Mouse (Mus musculus) midbrain, postnatal 0 days (tissue): ENCODE results near the gene Slc2a3. TPM values are rescaled to one million over a fixed set of nuclear protein-coding genes. Genes with fewer than 3 reads are reported as not detected.

Experiments
- ATAC-seq: fragments of 200-750 bp; cut with Nextera tagmentation; 2 replicates; pipeline ENCODE4 v1.8.0; 2017; ENCODE audit warnings: moderate number of reproducible peaks, mild to moderate bottlenecking, moderate TSS enrichment, moderate library complexity; ENCODE audit not compliant: low FRiP score
- DNase-seq: peaks from one replicate; pipeline ENCODE4 v3.0.0-alpha.2; 2015; ENCODE audit warnings: low spot score
- H3K27ac ChIP-seq: fragments of 300-500 bp; sonication (generic); 2 replicates; pipeline ENCODE4 v1.5.1; 2014; ENCODE audit warnings: low read depth, mild to moderate bottlenecking, low read length, mixed read lengths
- H3K27me3 ChIP-seq: fragments of 300-500 bp; sonication (generic); 2 replicates; pipeline ENCODE4 v1.6.1; 2014; ENCODE audit warnings: low read length, control low read depth, mixed read lengths; ENCODE audit not compliant: insufficient read depth
- H3K36me3 ChIP-seq: fragments of 300-500 bp; sonication (generic); 2 replicates; pipeline ENCODE4 v1.6.1; 2014; ENCODE audit warnings: low read length, control low read depth, mixed read lengths; ENCODE audit not compliant: insufficient read depth
- H3K4me1 ChIP-seq: fragments of 300-500 bp; sonication (generic); 2 replicates; pipeline ENCODE4 v1.6.1; 2014; ENCODE audit warnings: mild to moderate bottlenecking, control low read depth, antibody characterized with exemption, low read length, mixed read lengths; ENCODE audit not compliant: insufficient read depth
- H3K4me2 ChIP-seq: fragments of 300-500 bp; sonication (generic); 2 replicates; pipeline ENCODE4 v1.6.1; 2014; ENCODE audit warnings: low read depth, mild to moderate bottlenecking, low read length, mixed read lengths; ENCODE audit not compliant: poor library complexity, severe bottlenecking
- H3K4me3 ChIP-seq: fragments of 300-500 bp; sonication (generic); 2 replicates; pipeline ENCODE4 v1.5.1; 2014; ENCODE audit warnings: low read depth, mild to moderate bottlenecking, low read length, moderate library complexity
- H3K9ac ChIP-seq: fragments of 300-500 bp; sonication (generic); replicated peaks from 2 replicates; pipeline ENCODE4 v1.6.1; 2014; ENCODE audit warnings: mild to moderate bottlenecking, low read length, moderate library complexity, mixed read lengths; ENCODE audit not compliant: poor library complexity, severe bottlenecking
- H3K9me3 ChIP-seq: fragments of 300-500 bp; sonication (generic); 2 replicates; pipeline ENCODE4 v1.6.1; 2016; ENCODE audit warnings: low read length, control low read depth
- CTCF ChIP-seq: IDR thresholded peaks from 2 replicates; pipeline ENCODE4 v1.5.1; 2016; ENCODE audit warnings: antibody characterized with exemption, mild to moderate bottlenecking
- WGBS: fragments of 180-500 bp; shearing (Covaris S2); extraction: QIAGEN DNeasy Blood & Tissue Kit; methylation state at CpG from one replicate; pipeline ENCODE4 v1.1.7; 2014; 5-methylcytosine and 5-hydroxymethylcytosine counted together
- polyA plus RNA-seq: library from polyadenylated mRNA; unstranded; fragments of >200 nt; fragmentation: Nextera tagmentation; extraction: Ambion mirVana; gene quantifications from 2 replicates; pipeline ENCODE4 v1.2.1, GENCODE M21; 2015
- total RNA-seq: library from RNA; depleted of rRNA; stranded (reverse); fragments of >200 nt; gene quantifications from 2 replicates; pipeline ENCODE4 v1.2.3, GENCODE M21; 2014

The Slc2a3 gene
- total and polyA plus RNA-seq, 2 experiments from 2014 or later = 48.4 to 129 TPM

DNA sequence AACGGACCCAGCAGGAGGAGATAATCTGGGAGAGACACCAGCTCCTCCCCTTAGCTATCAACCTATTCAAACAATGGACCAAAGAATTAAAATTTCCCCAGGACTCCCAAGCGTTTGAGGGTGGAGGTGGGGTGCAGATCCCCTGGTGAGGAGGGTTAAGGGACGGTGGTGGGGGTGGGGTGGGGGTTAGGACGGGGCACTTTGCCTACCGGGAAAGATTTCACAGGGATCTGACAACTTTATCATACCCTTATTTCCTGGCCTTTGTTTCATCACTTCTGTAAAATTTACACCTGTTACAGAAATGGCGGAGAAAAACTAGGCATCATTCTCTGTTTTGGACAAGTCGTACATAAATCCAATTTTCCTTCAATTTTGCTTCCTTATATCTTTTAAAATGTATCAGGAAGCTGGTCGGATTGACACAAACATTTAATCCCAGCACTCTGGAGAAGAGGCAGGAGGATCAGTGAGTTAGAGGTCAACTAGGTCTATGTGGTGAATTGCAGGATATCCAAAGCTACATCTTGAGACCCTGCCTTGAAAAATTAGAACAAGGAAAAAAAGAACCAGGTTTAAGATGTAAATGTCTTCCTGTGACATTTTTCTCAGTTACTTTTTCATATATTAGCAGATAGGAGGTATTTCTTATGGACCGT lies 36.0 kb downstream of the Slc2a3 start:
- 4% methylated on average over 9 of the region's 9 CpGs for WGBS
- DNase-seq (no peak), ATAC-seq (no peak)

DNA sequence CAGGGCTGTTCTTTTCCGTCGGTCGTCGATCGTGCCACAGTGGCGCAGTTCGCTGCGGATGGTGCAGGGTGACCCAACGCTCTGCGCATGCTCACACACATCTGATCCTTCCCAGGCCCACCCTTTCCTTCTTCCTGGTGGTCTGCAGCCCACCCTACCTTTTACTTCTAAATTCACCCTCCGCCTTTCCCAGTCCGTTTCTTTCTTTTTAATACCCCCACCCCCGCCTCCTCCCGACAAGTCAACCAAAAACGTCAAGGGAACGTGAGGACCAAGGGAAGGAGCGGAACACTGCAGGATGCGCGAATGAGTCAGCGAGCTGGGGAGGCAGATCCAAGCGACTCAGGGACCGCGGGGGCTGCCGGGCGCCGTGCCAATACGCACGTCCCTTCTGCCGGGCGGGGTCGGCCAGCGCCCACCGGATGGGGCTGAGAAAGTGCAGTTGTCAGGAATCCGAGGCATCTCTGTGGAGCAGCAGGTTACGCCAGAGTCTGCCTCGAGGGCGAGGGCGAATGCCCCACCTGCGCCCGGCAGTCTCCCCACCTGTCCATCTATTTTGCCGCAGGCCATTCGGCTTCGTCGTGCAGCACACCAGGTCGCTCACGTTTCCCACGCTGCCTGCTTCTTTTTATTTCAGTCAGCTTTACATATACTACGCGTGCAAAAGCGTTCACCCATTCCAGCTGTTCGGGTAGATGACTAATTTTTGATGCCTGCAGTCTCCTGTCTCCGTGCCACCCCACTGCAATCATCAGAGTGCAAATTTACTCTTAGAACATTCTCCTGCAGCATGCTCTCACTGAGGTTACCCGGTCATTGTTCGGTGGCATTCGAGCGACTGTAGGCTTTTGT lies 36.8 kb downstream of the Slc2a3 start:
- TF ChIP-seq CTCF = 0 out of 2 replicates have a peak, but pooled peaks have one; percentile 17
- H3K4me1 ChIP-seq = peaks cover 3% of the 10 kb centered on the region; the same call in 1 of the 2 replicates
- H3K27me3 ChIP-seq = no peaks in the 10 kb centered on the region
- H3K36me3 ChIP-seq = no peaks in the 10 kb centered on the region
- under 1% methylated on average over 56 of the region's 56 CpGs for WGBS
- H3K9me3 ChIP-seq = no peaks in the 10 kb centered on the region
- peak overlapping the region; percentile 97 for H3K27ac ChIP-seq
- peak overlapping the region; percentile 68 for H3K9ac ChIP-seq
- peak overlapping the region; percentile 68 for H3K4me2 ChIP-seq
- DNase-seq (peak; percentile 91), ATAC-seq (peak; percentile 90)
- peak overlapping the region; percentile 48 for H3K4me3 ChIP-seq

More for the DNA sequence above, 36.0 kb downstream of the Slc2a3 start:
- peak overlapping the region; percentile 48 for H3K4me3 ChIP-seq
- no peaks in the 10 kb centered on the region for H3K36me3 ChIP-seq
- H3K9me3 ChIP-seq = no peaks in the 10 kb centered on the region
- H3K9ac ChIP-seq = peak overlapping the region; percentile 68
- peaks cover 8% of the 10 kb centered on the region; the same call in 1 of the 2 replicates for H3K4me1 ChIP-seq
- no peaks in the 10 kb centered on the region for H3K27me3 ChIP-seq
- peak overlapping the region; percentile 68 for H3K4me2 ChIP-seq
- peak overlapping the region; percentile 97 for H3K27ac ChIP-seq
- no peak for TF ChIP-seq CTCF

DNA sequence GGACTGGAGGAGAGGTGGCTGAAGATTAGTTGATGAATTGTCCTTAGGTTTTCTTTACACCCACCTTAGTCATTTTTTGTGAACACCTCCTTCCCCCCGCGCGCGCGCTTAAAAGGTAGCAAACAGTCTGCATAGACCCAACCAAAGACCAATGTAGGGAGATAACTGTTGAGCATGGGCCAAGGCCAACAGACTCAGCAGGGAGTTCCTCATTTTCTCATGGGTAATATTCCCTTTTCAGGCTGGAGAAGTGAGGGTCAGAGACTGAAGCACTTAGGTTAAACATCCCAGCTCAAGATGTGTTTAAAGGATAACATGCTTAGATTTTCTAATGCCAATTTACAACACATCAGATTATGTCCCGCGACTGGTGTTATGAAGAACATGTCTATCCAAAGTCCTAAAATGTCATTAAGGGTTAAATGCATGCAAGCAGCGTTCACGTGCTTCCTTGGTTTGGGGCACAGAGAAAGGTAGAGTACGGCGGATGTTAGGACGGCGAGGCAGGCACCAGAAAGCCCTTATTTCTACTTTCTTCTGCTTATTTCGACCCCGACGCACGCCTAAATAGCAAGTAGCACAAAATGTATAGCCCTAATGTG lies 37.5 kb downstream of the Slc2a3 start:
- Histone ChIP-seq H3K4me1 (peaks cover 3% of the 10 kb centered on the region; the same call in 1 of the 2 replicates), H3K27ac (peak overlapping the region; percentile 97), H3K36me3 (no peaks in the 10 kb centered on the region), H3K9me3 (no peaks in the 10 kb centered on the region), H3K27me3 (no peaks in the 10 kb centered on the region), H3K4me3 (peak overlapping the region; percentile 48), H3K9ac (peak overlapping the region; percentile 68), H3K4me2 (peak overlapping the region; percentile 68)
- ATAC-seq (peak; percentile 31), DNase-seq (no peak)
- 30% methylated on average over 17 of the region's 17 CpGs for WGBS
- TF ChIP-seq CTCF = no peak

DNA sequence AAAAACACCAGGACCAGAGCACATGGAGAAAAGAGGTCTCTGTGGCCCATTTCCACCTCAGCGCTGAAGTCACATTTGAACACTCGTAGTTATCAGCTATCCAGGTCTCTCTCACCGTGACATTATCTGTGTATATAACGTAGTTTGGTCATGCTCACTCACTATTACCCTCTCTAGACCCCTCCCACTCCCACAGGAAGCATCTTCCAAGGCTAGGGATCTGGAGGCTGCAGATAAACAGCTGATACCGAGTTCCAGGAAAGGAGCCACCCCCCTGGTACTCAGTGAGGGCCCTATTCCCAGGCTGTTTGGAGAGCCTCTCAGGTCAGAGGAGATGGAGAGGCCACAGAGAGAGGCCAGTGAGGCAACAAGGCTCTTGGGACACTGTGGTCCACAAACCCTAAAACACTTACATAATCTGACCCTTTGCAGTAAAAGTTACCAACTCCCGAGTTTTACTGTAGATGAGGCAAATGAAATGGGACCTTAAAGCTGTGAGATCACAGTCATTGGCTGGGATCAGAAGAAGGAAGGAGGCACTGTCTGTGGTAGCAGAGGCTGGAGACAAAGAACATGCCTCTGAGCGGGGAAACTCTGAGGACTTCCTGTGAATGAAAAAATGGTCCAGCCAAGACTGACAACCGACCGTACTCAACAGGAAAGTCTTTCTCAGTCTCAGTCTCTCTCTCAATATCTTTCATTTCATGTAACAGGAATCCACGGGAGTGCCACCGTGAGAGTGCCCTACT lies 38.3 kb downstream of the Slc2a3 start:
- no peak for DNase-seq
- no peak for ATAC-seq
- no peak for TF ChIP-seq CTCF
- no peak overlapping the region for H3K9ac ChIP-seq
- WGBS = 79% methylated on average over 11 of the region's 11 CpGs
- peaks cover 3% of the 10 kb centered on the region; the same call in 1 of the 2 replicates for H3K4me1 ChIP-seq
- H3K27ac ChIP-seq = peak overlapping the region; percentile 97
- no peaks in the 10 kb centered on the region for H3K27me3 ChIP-seq
- H3K9me3 ChIP-seq = no peaks in the 10 kb centered on the region
- no peak overlapping the region for H3K4me3 ChIP-seq
- H3K4me2 ChIP-seq = no peak overlapping the region
- H3K36me3 ChIP-seq = no peaks in the 10 kb centered on the region

DNA sequence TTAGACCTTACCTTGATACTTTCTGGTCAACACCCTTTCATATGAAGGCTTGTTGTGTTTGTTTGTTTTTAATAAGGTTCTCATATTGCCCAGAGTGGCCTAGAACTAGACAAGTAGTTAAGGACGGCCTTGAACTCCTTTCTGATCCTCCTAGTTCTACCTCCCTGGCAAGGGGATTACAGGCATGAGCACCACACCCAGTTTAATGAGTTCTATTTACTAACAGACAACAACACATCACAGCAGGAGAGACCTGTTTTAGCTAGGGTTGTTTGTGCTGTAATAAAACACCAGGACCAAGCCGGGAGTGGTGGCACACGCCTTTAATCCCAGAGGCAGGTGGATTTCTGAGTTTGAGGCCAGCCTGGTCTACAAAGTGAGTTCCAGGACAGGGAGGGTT lies 39.0 kb downstream of the Slc2a3 start:
- Histone ChIP-seq H3K4me1 (peaks cover 3% of the 10 kb centered on the region; the same call in 1 of the 2 replicates), H3K27me3 (no peaks in the 10 kb centered on the region), H3K4me2 (no peak overlapping the region), H3K9me3 (no peaks in the 10 kb centered on the region), H3K27ac (no peak overlapping the region), H3K36me3 (no peaks in the 10 kb centered on the region), H3K9ac (no peak overlapping the region), H3K4me3 (no peak overlapping the region)
- ATAC-seq (no peak), DNase-seq (no peak)
- WGBS = 83% methylated on average over 3 of the region's 3 CpGs
- TF ChIP-seq CTCF = no peak
